Mouse (Mus musculus) liver, embryonic 16.5 days (tissue): ENCODE data around the gene Tulp3. TPM values are rescaled to one million over a fixed set of nuclear protein-coding genes. Genes with fewer than 3 reads are reported as not detected.

Experiments
- ATAC-seq: fragments of 200-750 bp; cut with Nextera tagmentation; 2 replicates; pipeline ENCODE4 v1.8.0; 2017; ENCODE audit warnings: low read depth, mild to moderate bottlenecking, moderate number of reproducible peaks, moderate library complexity
- H3K27ac ChIP-seq: fragments of 300-500 bp; sonication (generic); 2 replicates; pipeline ENCODE4 v1.5.1; 2014; ENCODE audit warnings: mild to moderate bottlenecking, low read length
- H3K27me3 ChIP-seq: fragments of 300-500 bp; sonication (generic); 2 replicates; pipeline ENCODE4 v1.6.1; 2014; ENCODE audit warnings: low read depth, low read length, mixed read lengths; ENCODE audit not compliant: control insufficient read depth, insufficient read depth
- H3K36me3 ChIP-seq: fragments of 300-500 bp; sonication (generic); 2 replicates; pipeline ENCODE4 v1.6.1; 2014; ENCODE audit warnings: mild to moderate bottlenecking; ENCODE audit not compliant: control insufficient read depth, insufficient read depth
- H3K4me1 ChIP-seq: fragments of 300-500 bp; sonication (generic); 2 replicates; pipeline ENCODE4 v1.6.1; 2014; ENCODE audit warnings: low read depth, low read length, mixed read lengths; ENCODE audit not compliant: control insufficient read depth
- H3K4me2 ChIP-seq: fragments of 300-500 bp; sonication (generic); 2 replicates; pipeline ENCODE4 v1.6.1; 2014; ENCODE audit warnings: low read depth, low read length, mixed read lengths
- H3K4me3 ChIP-seq: fragments of 300-500 bp; sonication (generic); 2 replicates; pipeline ENCODE4 v1.5.1; 2014; ENCODE audit warnings: low read depth, mild to moderate bottlenecking, low read length
- H3K9ac ChIP-seq: fragments of 300-500 bp; sonication (generic); 2 replicates; pipeline ENCODE4 v1.6.1; 2014; ENCODE audit warnings: low read depth, low read length
- H3K9me3 ChIP-seq: fragments of 300-500 bp; sonication (generic); replicated peaks from 2 replicates; pipeline ENCODE4 v1.6.1; 2016; ENCODE audit warnings: low read length; ENCODE audit not compliant: control insufficient read depth
- WGBS: fragments of 180-500 bp; shearing (Covaris S2); extraction: QIAGEN DNeasy Blood & Tissue Kit; methylation state at CpG from one replicate; pipeline ENCODE4 v1.1.7; 2014; ENCODE audit not compliant: insufficient replicate concordance; 5-methylcytosine and 5-hydroxymethylcytosine counted together
- polyA plus RNA-seq: library from polyadenylated mRNA; unstranded; fragments of >200 nt; fragmentation: Nextera tagmentation; extraction: Ambion mirVana; gene quantifications from 2 replicates; pipeline ENCODE4 v1.2.1, GENCODE M21; 2015

Tulp3 gene
- polyA plus RNA-seq, 1 experiment from 2014 or later, result 1.7 TPM

GRCm38 (mm10) chr6:128363007-128363825 lies 7.6 kb upstream of the Tulp3 start:
- peak overlapping the region; percentile 97 for H3K9ac ChIP-seq
- peak overlapping the region; percentile 76 for H3K4me2 ChIP-seq
- peak overlapping the region; percentile 99 for H3K4me3 ChIP-seq
- 1% methylated on average over 42 of the region's 46 CpGs for WGBS
- peak; percentile 28 for ATAC-seq
- no peaks in the 10 kb centered on the region for H3K9me3 ChIP-seq
- peaks cover 38% of the 10 kb centered on the region for H3K4me1 ChIP-seq
- H3K27me3 ChIP-seq, result no peaks in the 10 kb centered on the region
- peaks cover 28% of the 10 kb centered on the region for H3K36me3 ChIP-seq
- peak overlapping the region; percentile 94 for H3K27ac ChIP-seq

- Histone ChIP-seq H3K4me2 (peak within 1 kb of the TSS; percentile 76), H3K4me3 (peak within 1 kb of the TSS; percentile 99), H3K9me3 (no peaks in the 10 kb centered on the region), H3K36me3 (peaks cover 31% of the 10 kb centered on the region), H3K4me1 (peaks cover 38% of the 10 kb centered on the region), H3K27ac (peak within 1 kb of the TSS; percentile 94), H3K27me3 (no peaks in the 10 kb centered on the region), H3K9ac (peak within 1 kb of the TSS; percentile 97)
- under 1% methylated on average over 68 of the region's 76 CpGs for WGBS
- peak; percentile 91 for ATAC-seq
These were observed 6.8 kb upstream of the Tulp3 start, which contains the start of the genes Rhno1 and Foxm1 for GRCm38 (mm10) chr6:128362381-128363006. Rhno1 (minus strand) TSS chr6:128362911. Foxm1 (plus strand) TSS chr6:128362967.

GRCm38 (mm10) chr6:128361901-128362300 lies 6.2 kb upstream of the Tulp3 start:
- no peaks in the 10 kb centered on the region for H3K9me3 ChIP-seq
- peak overlapping the region; percentile 76 for H3K4me2 ChIP-seq
- 10% methylated on average over 9 of the region's 9 CpGs for WGBS
- H3K9ac ChIP-seq, result peak overlapping the region; percentile 97
- peaks cover 32% of the 10 kb centered on the region for H3K36me3 ChIP-seq
- no peaks in the 10 kb centered on the region for H3K27me3 ChIP-seq
- peak overlapping the region; percentile 99 for H3K4me3 ChIP-seq
- H3K27ac ChIP-seq, result peak overlapping the region; percentile 94
- ATAC-seq, result no peak
- peaks cover 38% of the 10 kb centered on the region for H3K4me1 ChIP-seq

- Histone ChIP-seq H3K9me3 (no peaks in the 10 kb centered on the region), H3K4me2 (no peak overlapping the region), H3K4me1 (peaks cover 37% of the 10 kb centered on the region), H3K27ac (no peak overlapping the region), H3K36me3 (peaks cover 22% of the 10 kb centered on the region), H3K9ac (no peak overlapping the region), H3K27me3 (peaks cover 15% of the 10 kb centered on the region), H3K4me3 (no peak overlapping the region)
- no peak for ATAC-seq
- 37% methylated on average over 2 of the region's 2 CpGs for WGBS
These were observed 3.3 kb upstream of the Tulp3 start for GRCm38 (mm10) chr6:128358999-128359398.

- no peak; the same call in 1 of the 2 replicates for ATAC-seq
- WGBS, result 1% methylated on average over 28 of the region's 28 CpGs
- peak overlapping the region; percentile 60 for H3K9ac ChIP-seq
- peaks cover 17% of the 10 kb centered on the region for H3K27me3 ChIP-seq
- H3K36me3 ChIP-seq, result peaks cover 22% of the 10 kb centered on the region
- H3K4me2 ChIP-seq, result peak overlapping the region; percentile 88
- no peak overlapping the region for H3K27ac ChIP-seq
- H3K4me3 ChIP-seq, result peak overlapping the region; percentile 71
- H3K9me3 ChIP-seq, result no peaks in the 10 kb centered on the region
- peaks cover 17% of the 10 kb centered on the region for H3K4me1 ChIP-seq
These were observed 410 bp downstream of the Tulp3 start for GRCm38 (mm10) chr6:128355201-128355681.

- Histone ChIP-seq H3K4me3 (no peak overlapping the region), H3K27ac (no peak overlapping the region), H3K4me1 (peaks cover 10% of the 10 kb centered on the region), H3K36me3 (peaks cover 20% of the 10 kb centered on the region), H3K27me3 (peaks cover 17% of the 10 kb centered on the region), H3K9me3 (no peaks in the 10 kb centered on the region), H3K4me2 (no peak overlapping the region), H3K9ac (no peak overlapping the region)
- WGBS, result 39% methylated on average over 3 of the region's 3 CpGs
- no peak for ATAC-seq
These were observed 1.5 kb downstream of the Tulp3 start for GRCm38 (mm10) chr6:128354140-128354539.

GRCm38 (mm10) chr6:128349711-128350110 lies 5.9 kb downstream of the Tulp3 start:
- Histone ChIP-seq H3K36me3 (no peaks in the 10 kb centered on the region), H3K9me3 (no peaks in the 10 kb centered on the region), H3K9ac (no peak overlapping the region), H3K4me2 (no peak overlapping the region), H3K27ac (no peak overlapping the region), H3K4me3 (no peak overlapping the region), H3K4me1 (no peaks in the 10 kb centered on the region), H3K27me3 (peaks cover 8% of the 10 kb centered on the region)
- no peak for ATAC-seq
- 45% methylated on average over 7 of the region's 7 CpGs for WGBS

- 68% methylated on average over 6 of the region's 6 CpGs for WGBS
- ATAC-seq, result no peak
- no peaks in the 10 kb centered on the region for H3K36me3 ChIP-seq
These were observed 8.9 kb downstream of the Tulp3 start for GRCm38 (mm10) chr6:128346782-128347181.

GRCm38 (mm10) chr6:128345623-128346022 lies 10.0 kb downstream of the Tulp3 start:
- no peaks in the 10 kb centered on the region for H3K36me3 ChIP-seq
- H3K27me3 ChIP-seq, result no peaks in the 10 kb centered on the region
- no peak overlapping the region for H3K4me2 ChIP-seq
- no peak overlapping the region for H3K9ac ChIP-seq
- no peak overlapping the region for H3K4me3 ChIP-seq
- no peak for ATAC-seq
- H3K4me1 ChIP-seq, result no peaks in the 10 kb centered on the region
- H3K9me3 ChIP-seq, result no peaks in the 10 kb centered on the region
- 16% methylated on average over 10 of the region's 10 CpGs for WGBS
- H3K27ac ChIP-seq, result no peak overlapping the region

More at GRCm38 (mm10) chr6:128346782-128347181, 8.9 kb downstream of the Tulp3 start:
- Histone ChIP-seq H3K9me3 (no peaks in the 10 kb centered on the region), H3K27me3 (no peaks in the 10 kb centered on the region), H3K4me1 (no peaks in the 10 kb centered on the region), H3K27ac (no peak overlapping the region), H3K4me3 (no peak overlapping the region), H3K4me2 (no peak overlapping the region), H3K9ac (no peak overlapping the region)
